Mouse (Mus musculus) lung, adult 2 months (tissue): ENCODE measurements around the gene Syn3.

Source experiments
- CTCF ChIP-seq: fragments of 200-500 bp; IDR thresholded peaks from 2 replicates; pipeline ENCODE4 v1.5.1; 2011; ENCODE audit warnings: mild to moderate bottlenecking, low read length, control low read depth; ENCODE audit not compliant: insufficient read depth
- POLR2A ChIP-seq: fragments of 200-500 bp; IDR thresholded peaks from 2 replicates; pipeline ENCODE4 v1.6.1; 2011; ENCODE audit warnings: low read depth, mild to moderate bottlenecking, control low read depth, low read length, borderline replicate concordance; ENCODE audit errors: extremely low read depth

DNA sequence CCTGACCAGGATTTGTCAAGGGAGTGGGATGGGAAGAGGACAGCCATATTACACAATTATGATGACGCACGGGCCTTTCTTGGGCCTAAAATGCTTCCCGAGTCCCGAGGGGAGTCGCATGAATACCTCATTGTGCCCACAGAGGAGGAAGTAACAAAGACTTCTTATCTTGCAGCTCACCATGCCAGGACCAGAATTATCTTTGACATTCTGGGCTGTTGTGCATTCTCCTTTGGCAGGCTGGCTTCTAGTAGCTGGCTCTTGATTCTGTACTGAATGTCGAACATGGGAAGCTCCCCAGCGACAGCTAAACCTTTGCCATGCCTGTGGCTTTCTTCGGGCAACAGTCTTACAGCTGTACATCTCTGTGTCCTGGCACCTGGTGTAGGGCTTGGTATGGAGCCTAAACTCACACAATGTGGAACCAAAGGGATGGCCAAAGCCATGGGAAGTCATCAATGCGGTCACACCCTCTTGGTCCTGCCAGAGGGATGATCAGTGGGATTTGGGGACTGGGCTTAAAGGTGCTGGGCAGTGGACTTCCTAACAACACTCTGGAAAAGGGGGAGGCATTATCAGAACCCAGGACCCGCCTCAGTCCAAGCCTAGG is 250.5 kb downstream of the Syn3 start:
- TF ChIP-seq POLR2A (no peak), CTCF (no peak)
